9 mouse cellular contexts compared by ENCODE assay signal in genomic region chr12:41494620-41495019, GRCm38 (mm10). TPM values are rescaled to one million over a fixed set of nuclear protein-coding genes. Genes with fewer than 3 reads are reported as not detected.
DNase-seq lines count a peak whose midpoint lies in the region; ATAC-seq and TF ChIP-seq lines count a peak whose summit lies in the region.
"Had no signal": no experiment of that assay in that cellular context is flagged by ENCODE, and none has a peak within 500 bp of the region (broad histone marks: within the 10 kb centered on the region; RNA-seq: fewer than 3 reads in every experiment).

No protein-coding gene starts in this region.

- H3K27ac ChIP-seq in layer of hippocampus, adult 2 months, result no peak overlapping the region
- H3K27ac ChIP-seq in ES-E14 (ENCODE audit: insufficient read depth, low read depth, low read length, poor library complexity, severe bottlenecking), result no peak overlapping the region

- H3K9me3 ChIP-seq in ES-E14 (ENCODE audit: control insufficient read depth, insufficient read depth, low read depth, low read length), result no peaks in the 10 kb centered on the region

- no peak overlapping the region; the same call in 1 of the 2 replicates for H3K4me3 ChIP-seq in layer of hippocampus, adult 2 months
- no peak overlapping the region for H3K4me3 ChIP-seq in ES-E14 (ENCODE audit: insufficient read depth in 1 of 2, low read depth in 1 of 2, low read length in 2 of 2, poor library complexity in 1 of 2, severe bottlenecking in 1 of 2)

- no peaks in the 10 kb centered on the region for H3K36me3 ChIP-seq in ES-E14 (ENCODE audit: control insufficient read depth, insufficient read depth, low read length, poor library complexity, severe bottlenecking)

- peak; percentile 68 for TF ChIP-seq CTCF in layer of hippocampus, adult 2 months (conservative IDR thresholded peaks at IDR 0.05)

- no peak for ATAC-seq in cerebellum, adult (ENCODE audit: insufficient number of reproducible peaks, low FRiP score, low TSS enrichment)
- ATAC-seq in erythroblast, adult 5-6 weeks (replicated peaks; ENCODE audit: low FRiP score, poor library complexity, severe bottlenecking), result no peak

- no peak overlapping the region for H3K9ac ChIP-seq in ES-E14 (ENCODE audit: insufficient read depth, low read depth, low read length, poor library complexity, severe bottlenecking)

- H3K4me1 ChIP-seq in ES-E14 (ENCODE audit: control insufficient read depth in 2 of 2, insufficient read depth in 2 of 2, low read length in 2 of 2, poor library complexity in 1 of 2), result peaks cover 0 to 2% of the 10 kb centered on the region in 2 experiments; a peak in 1 of 4 replicates

- in situ Hi-C loops in ES-E14 (cut with MboI; ENCODE audit: low sequenced_read_pairs in 2 of 2, unreplicated experiment in 2 of 2), result loop anchor here in 1 of 2 experiments (25.0 kb wide), 1 partner anchor 657 kb away; no protein-coding TSS in a partner anchor

- DNase-seq in layer of hippocampus, adult 2 months (ENCODE audit: low spot score in 2 of 2), result no peak
- DNase-seq in layer of hippocampus, adult 9-10 months (ENCODE audit: low spot score), result no peak
- DNase-seq in ES-E14 (ENCODE audit: low read depth, low spot score), result peak; percentile 37
- DNase-seq in embryo, embryonic 11 days, result peak; percentile 46
- DNase-seq in lung, postnatal 36 days, result peak; percentile 41
- DNase-seq in cerebellum, adult 8-10 months, result no peak
- DNase-seq: adrenal gland, adult 8-10 months had no signal

TF ChIP-seq in ES-E14, 5 proteins besides CTCF, POLR2A, EP300 and RAD21:
- no peak for TF ChIP-seq MAFK (IDR thresholded peaks at IDR 0.05; ENCODE audit: insufficient read depth, low read depth, low read length)
- TF ChIP-seq ZC3H11A (IDR thresholded peaks at IDR 0.05; ENCODE audit: borderline replicate concordance, low read depth, low read length), result peak; percentile 67; the same call in 1 of the 2 replicates
- no peak for TF ChIP-seq HCFC1 (IDR thresholded peaks at IDR 0.05; ENCODE audit: borderline replicate concordance, insufficient read depth, low read length)
- TF ChIP-seq ZNF384 (IDR thresholded peaks at IDR 0.05; ENCODE audit: low read depth, low read length), result no peak

RNA-seq across cellular contexts. Expression of gene Lrrn3, which starts 8.4 kb away (rescaled TPM):
- total RNA-seq in layer of hippocampus, adult 2 months (2021), result 10 to 100 TPM; 63.6 to 70.4 TPM
- 0.09 and 0.26 TPM in 2 replicates for total RNA-seq in ES-E14 (2012; rRNA removed)
- 0.63 and 0.77 TPM in 2 replicates for total RNA-seq in erythroblast, adult 5-6 weeks (2015; ENCODE audit: low replicate concordance)
- total RNA-seq in erythroblast, adult 5-6 weeks (2017; ENCODE audit: low replicate concordance), result 0.43 TPM in 1 of 2 replicates, not detected in the other

Comparison
In these comparisons a context has a peak if more than half of its experiments do, and no peak if none do; other contexts are left out.
1. DNase-seq: peak in ES-E14 (single experiment), embryo, embryonic 11 days (single experiment) and lung, postnatal 36 days (single experiment); none in layer of hippocampus, adult 2 months (0 of 2), layer of hippocampus, adult 9-10 months (single experiment) and cerebellum, adult 8-10 months (single experiment).
2. RNA of gene Lrrn3, which starts 8.4 kb away (total RNA-seq): 63.6 to 70.4 TPM in layer of hippocampus, adult 2 months; 0.43 to 0.77 TPM in erythroblast, adult 5-6 weeks and 0.09 to 0.26 TPM in ES-E14; every median in the first group is over 10 times any median in the second.